Mouse (Mus musculus): ENCODE data around the gene Zcchc4. TPM values are rescaled to one million over a fixed set of nuclear protein-coding genes. Genes with fewer than 3 reads are reported as not detected.

The Zcchc4 gene
- 10 to 100 TPM; 25.3 to 66.0 (median 46.9) TPM for total RNA-seq (2018; cell fraction: chromatin; rRNA removed)
- 10 to 100 TPM in 3 of 26 experiments, 1 to 10 TPM in 23; 3.0 to 12.5 (median 7.2) TPM for total RNA-seq (2018; cell fraction: cytosol; rRNA removed)
- 10 to 100 TPM; 15.3 to 51.4 (median 30.8) TPM for total RNA-seq (2018; cell fraction: nucleus; rRNA removed)
- polyA plus RNA-seq (2018) = 6.8 to 8.1 TPM (median 7.3 TPM) in 3 replicates

- Histone ChIP-seq H3K36me3 (ENCODE audit: inconsistent target) (no peaks in the 10 kb centered on the region), H3K4me3 (ENCODE audit: inconsistent target) (no peak within 1 kb of the TSS), H3K27ac (no peak within 1 kb of the TSS), H3K79me2 (ENCODE audit: inconsistent target) (no peaks in the 10 kb centered on the region)
- 91% methylated on average over 8 of the region's 8 CpGs for WGBS (ENCODE audit: missing documents)
These were observed at the start of gene Zcchc4 for GRCm38 (mm10) chr5:52775237-52775636. TSS of gene Zcchc4 (plus strand) at chr5:52775409.

DNA sequence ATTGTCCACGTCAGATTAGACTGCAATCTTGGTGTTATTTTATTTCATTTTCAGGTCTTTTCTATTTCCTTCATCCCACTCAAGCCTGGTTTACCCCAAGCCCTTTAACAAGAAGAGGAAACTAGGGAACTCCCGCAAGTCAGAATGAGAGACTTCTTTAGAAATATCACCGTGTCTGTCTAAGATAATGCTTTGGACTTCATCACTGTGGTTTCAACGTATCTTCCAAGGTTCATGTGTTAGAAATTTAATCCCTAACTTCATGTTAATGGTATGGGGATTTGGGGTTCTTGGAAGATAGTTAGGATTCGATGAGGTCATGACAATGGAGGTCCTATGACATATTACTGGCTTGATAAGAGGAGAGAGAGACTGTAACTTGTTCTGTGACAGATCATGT is 47.5 kb upstream of the Zcchc4 start:
- Histone ChIP-seq H3K27ac (no peak overlapping the region), H3K79me2 (ENCODE audit: inconsistent target) (no peaks in the 10 kb centered on the region), H3K4me3 (ENCODE audit: inconsistent target) (no peak overlapping the region), H3K36me3 (ENCODE audit: inconsistent target) (no peaks in the 10 kb centered on the region)
- WGBS (ENCODE audit: missing documents) = 84% methylated on average over 5 of the region's 5 CpGs

- Histone ChIP-seq H3K4me3 (ENCODE audit: inconsistent target) (no peak overlapping the region), H3K27ac (no peak overlapping the region), H3K36me3 (ENCODE audit: inconsistent target) (no peaks in the 10 kb centered on the region), H3K79me2 (ENCODE audit: inconsistent target) (no peaks in the 10 kb centered on the region)
- 77% methylated on average over 4 of the region's 4 CpGs for WGBS (ENCODE audit: missing documents)
These were observed 42.4 kb upstream of the Zcchc4 start for GRCm38 (mm10) chr5:52732811-52733210.

GRCm38 (mm10) chr5:52736046-52736445 is 39.2 kb upstream of the Zcchc4 start:
- Histone ChIP-seq H3K79me2 (ENCODE audit: inconsistent target) (no peaks in the 10 kb centered on the region), H3K36me3 (ENCODE audit: inconsistent target) (no peaks in the 10 kb centered on the region), H3K4me3 (ENCODE audit: inconsistent target) (no peak overlapping the region), H3K27ac (no peak overlapping the region)
- 84% methylated on average over 3 of the region's 3 CpGs for WGBS (ENCODE audit: missing documents)

DNA sequence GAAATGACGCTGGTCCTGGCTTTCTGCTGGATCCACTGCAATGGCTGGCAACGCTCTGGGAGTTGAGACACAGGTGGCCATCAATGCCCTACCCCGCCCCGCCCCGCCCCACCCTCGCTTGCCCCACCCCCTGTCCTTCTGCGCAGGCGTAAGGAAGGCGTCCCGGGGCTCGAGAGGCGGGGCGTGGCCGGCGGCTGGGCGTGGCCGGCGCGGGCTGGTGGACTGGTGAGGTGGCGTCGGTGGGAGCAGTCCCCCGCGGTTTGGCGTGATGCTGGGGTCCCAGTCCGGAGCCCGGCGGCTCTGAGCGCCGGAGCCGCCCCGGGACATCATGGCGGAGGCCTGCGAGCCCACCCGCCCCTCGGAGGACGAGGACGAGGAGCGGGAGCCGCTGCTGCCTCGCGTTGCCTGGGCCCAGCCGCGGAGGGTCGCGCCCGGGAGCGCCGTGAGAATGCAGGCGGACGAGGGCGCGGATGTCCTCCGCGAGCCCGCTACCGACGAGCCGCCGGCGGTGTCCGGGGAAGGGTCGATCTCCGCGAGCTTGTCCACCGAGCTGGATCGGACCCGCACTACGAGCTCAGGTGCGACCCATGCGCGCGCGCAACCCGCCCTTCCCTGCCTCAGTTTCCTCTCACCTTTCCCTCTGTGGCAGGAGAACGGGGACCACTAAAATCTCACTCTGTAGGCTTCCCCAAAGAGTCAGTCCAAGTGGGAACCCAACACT is 33.7 kb upstream of the Zcchc4 start, which contains the start of gene Pi4k2b:
Gene Pi4k2b, plus strand, starts transcription at position 184 of the 721 bp plus-strand sequence.
- WGBS (ENCODE audit: missing documents) = under 1% methylated on average over 34 of the region's 75 CpGs
- peak within 1 kb of the TSS; percentile 83 for H3K4me3 ChIP-seq (ENCODE audit: inconsistent target)
- H3K36me3 ChIP-seq (ENCODE audit: inconsistent target) = no peaks in the 10 kb centered on the region
- H3K79me2 ChIP-seq (ENCODE audit: inconsistent target) = peaks cover 43% of the 10 kb centered on the region
- peak within 1 kb of the TSS; percentile 27; the same call in 1 of the 2 replicates for H3K27ac ChIP-seq

DNA sequence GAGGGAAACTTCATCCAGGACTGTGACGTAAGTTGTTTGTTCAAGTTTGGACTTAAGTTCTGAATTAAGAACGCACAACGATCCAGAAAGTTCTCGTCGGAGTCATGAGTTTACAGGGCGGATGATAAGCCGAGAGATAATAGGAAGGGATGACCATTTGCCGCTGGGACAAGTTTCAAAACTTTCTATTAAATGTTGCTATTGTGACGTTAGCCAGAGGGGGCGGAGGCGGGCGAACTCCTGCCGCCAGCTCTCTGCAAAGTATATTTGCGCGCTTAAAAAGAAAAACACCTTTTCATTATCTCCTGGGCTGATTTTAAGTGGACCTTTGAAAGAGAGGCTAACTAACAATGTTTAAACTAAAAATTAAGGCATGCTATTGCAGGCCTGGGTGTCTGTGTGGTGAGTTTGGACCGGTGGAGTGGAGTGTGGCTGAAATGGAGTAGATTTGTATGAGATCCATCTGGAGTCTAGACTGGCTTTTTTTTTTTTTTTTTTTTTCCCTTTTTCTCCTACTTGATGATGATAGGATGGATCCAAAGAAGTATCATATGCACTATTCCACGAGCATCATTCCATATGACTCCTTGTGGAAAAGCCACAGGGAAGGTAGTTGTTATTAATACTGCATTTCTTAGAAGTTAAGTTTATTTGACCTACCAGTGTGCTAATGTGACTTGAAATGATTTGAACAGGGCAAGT is 32.9 kb upstream of the Zcchc4 start:
- WGBS (ENCODE audit: missing documents) = under 1% methylated on average over 16 of the region's 17 CpGs
- Histone ChIP-seq H3K27ac (peak overlapping the region; percentile 27; the same call in 1 of the 2 replicates), H3K36me3 (ENCODE audit: inconsistent target) (no peaks in the 10 kb centered on the region), H3K4me3 (ENCODE audit: inconsistent target) (peak overlapping the region; percentile 83), H3K79me2 (ENCODE audit: inconsistent target) (peaks cover 48% of the 10 kb centered on the region)

DNA sequence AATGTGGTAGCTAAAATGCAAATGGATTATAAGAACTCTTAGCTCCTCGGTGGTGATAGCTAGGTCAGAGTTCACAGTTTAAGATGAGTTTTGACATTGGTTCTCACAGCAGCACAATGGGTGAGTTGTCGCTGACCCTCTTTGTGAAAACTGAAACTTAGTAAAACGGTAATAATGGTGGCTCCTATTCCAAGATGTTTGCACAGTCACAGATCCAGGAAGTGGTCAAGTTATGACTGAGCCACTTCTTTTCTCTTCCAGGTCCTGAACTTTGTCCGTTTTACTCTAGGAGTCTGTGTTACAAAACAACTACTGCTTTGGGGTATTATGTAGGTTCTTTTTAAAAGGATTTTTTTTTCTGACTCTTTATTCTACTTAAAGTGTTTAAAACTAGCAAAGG is 32.0 kb upstream of the Zcchc4 start:
- H3K4me3 ChIP-seq (ENCODE audit: inconsistent target) = peak overlapping the region; percentile 83
- peaks cover 58% of the 10 kb centered on the region for H3K79me2 ChIP-seq (ENCODE audit: inconsistent target)
- H3K36me3 ChIP-seq (ENCODE audit: inconsistent target) = no peaks in the 10 kb centered on the region
- 14% methylated on average over 4 of the region's 4 CpGs for WGBS (ENCODE audit: missing documents)
- H3K27ac ChIP-seq = peak overlapping the region; percentile 9; the same call in 1 of the 2 replicates

DNA sequence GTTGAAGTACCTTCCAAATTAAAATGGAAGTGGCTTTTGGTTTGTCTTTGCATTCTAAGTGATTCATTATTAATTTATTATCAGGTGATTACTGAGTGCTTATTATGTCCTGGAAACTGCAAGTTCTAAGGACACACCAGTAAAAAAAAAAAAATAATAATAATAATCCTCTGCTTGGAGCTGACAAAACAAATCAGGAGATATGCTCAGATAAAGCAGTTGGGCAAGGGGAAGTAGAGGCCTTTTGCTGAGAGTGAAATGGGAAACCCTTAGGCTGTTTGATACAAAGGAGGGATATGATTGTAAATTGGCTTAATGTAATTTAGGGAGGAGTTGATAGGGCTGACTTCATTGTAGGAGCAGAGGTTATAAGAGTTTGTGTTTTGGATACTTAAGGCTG is 28.3 kb upstream of the Zcchc4 start:
- H3K4me3 ChIP-seq (ENCODE audit: inconsistent target) = no peak overlapping the region
- H3K79me2 ChIP-seq (ENCODE audit: inconsistent target) = peaks cover 77% of the 10 kb centered on the region
- no peak overlapping the region for H3K27ac ChIP-seq
- no peaks in the 10 kb centered on the region for H3K36me3 ChIP-seq (ENCODE audit: inconsistent target)

- no peaks in the 10 kb centered on the region; the same call in 1 of the 2 replicates for H3K36me3 ChIP-seq (ENCODE audit: inconsistent target)
- H3K27ac ChIP-seq = no peak overlapping the region
- peaks cover 62% of the 10 kb centered on the region for H3K79me2 ChIP-seq (ENCODE audit: inconsistent target)
- WGBS (ENCODE audit: missing documents) = 94% methylated on average over 5 of the region's 5 CpGs
- no peak overlapping the region for H3K4me3 ChIP-seq (ENCODE audit: inconsistent target)
These were observed 26.5 kb upstream of the Zcchc4 start for GRCm38 (mm10) chr5:52748732-52749131.

DNA sequence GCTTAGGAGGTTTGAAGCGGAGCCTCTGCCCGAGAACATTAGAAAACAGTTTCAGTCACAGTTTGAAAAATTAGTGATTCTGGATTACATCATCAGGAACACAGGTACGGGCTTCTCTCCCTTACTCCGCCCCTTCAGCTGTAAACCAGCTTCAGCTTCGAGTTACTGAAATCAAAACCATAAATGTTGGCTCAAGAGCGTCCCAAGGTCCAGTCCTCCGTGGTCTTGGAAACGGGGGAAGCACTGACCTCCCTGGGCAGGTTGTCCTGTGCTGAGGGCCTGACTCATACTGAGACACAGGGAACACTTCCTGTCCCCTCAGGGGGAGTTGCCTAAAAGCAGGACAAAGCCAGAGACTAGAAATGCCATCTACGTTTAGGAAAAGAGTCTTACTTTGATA is 22.1 kb upstream of the Zcchc4 start:
- Histone ChIP-seq H3K79me2 (ENCODE audit: inconsistent target) (peaks cover 20% of the 10 kb centered on the region; the same call in 1 of the 2 replicates), H3K4me3 (ENCODE audit: inconsistent target) (no peak overlapping the region), H3K36me3 (ENCODE audit: inconsistent target) (no peaks in the 10 kb centered on the region; the same call in 1 of the 2 replicates), H3K27ac (no peak overlapping the region)
- WGBS (ENCODE audit: missing documents) = 91% methylated on average over 9 of the region's 9 CpGs

GRCm38 (mm10) chr5:52754196-52754595 is 21.0 kb upstream of the Zcchc4 start:
- H3K36me3 ChIP-seq (ENCODE audit: inconsistent target) = no peaks in the 10 kb centered on the region; the same call in 1 of the 2 replicates
- H3K27ac ChIP-seq = no peak overlapping the region
- peaks cover 9% of the 10 kb centered on the region; the same call in 1 of the 2 replicates for H3K79me2 ChIP-seq (ENCODE audit: inconsistent target)
- H3K4me3 ChIP-seq (ENCODE audit: inconsistent target) = no peak overlapping the region

DNA sequence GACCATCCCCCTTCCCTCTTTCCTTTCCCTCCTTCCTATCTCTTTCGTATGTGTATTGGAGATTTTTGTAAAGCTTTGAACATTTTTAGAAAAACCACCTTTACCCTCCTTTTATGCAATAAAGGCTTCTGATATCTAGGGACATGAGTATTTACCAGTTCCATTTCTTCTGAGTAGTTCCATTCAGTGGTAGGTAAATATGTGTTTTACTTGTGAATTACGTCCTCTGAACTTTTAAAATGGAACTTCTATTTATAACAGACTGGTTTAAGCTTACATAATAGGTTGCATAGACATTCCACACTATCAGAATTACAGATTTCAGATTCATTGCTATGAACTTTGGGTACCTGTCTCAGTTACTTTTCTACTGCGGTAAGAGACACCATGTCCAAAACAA is 19.9 kb upstream of the Zcchc4 start:
- Histone ChIP-seq H3K4me3 (ENCODE audit: inconsistent target) (no peak overlapping the region), H3K36me3 (ENCODE audit: inconsistent target) (no peaks in the 10 kb centered on the region; the same call in 1 of the 2 replicates), H3K27ac (no peak overlapping the region), H3K79me2 (ENCODE audit: inconsistent target) (no peaks in the 10 kb centered on the region; the same call in 1 of the 2 replicates)
- WGBS (ENCODE audit: missing documents) = 95% methylated on average over 2 of the region's 3 CpGs

- H3K79me2 ChIP-seq (ENCODE audit: inconsistent target) = no peaks in the 10 kb centered on the region
- WGBS (ENCODE audit: missing documents) = 84% methylated on average over 6 of the region's 6 CpGs
- H3K27ac ChIP-seq = no peak overlapping the region
- H3K36me3 ChIP-seq (ENCODE audit: inconsistent target) = peaks cover 1% of the 10 kb centered on the region; the same call in 1 of the 2 replicates
- no peak overlapping the region for H3K4me3 ChIP-seq (ENCODE audit: inconsistent target)
These were observed 19.2 kb upstream of the Zcchc4 start for GRCm38 (mm10) chr5:52755989-52756388.

DNA sequence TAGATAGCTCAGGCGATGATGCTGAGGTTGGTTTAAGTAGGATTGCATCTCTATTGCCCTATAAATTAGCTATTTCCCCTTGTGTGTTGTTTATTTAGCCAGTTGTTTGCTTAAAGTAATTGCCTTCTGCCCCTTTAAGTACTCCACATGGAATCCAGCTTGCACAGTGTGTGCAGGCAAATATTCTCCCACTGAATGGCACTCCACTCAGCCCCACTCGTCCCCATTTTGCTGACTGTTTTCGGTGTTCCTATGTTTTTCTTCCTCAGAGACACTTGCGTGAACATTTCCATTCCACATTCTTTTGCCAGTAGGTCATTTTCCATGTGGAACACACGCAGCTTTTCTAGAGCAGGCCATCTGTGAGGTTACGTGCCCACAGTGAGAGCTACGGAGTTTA is 12.6 kb upstream of the Zcchc4 start:
- WGBS (ENCODE audit: missing documents) = 93% methylated on average over 7 of the region's 7 CpGs
- Histone ChIP-seq H3K36me3 (ENCODE audit: inconsistent target) (peaks cover 10% of the 10 kb centered on the region; the same call in 1 of the 2 replicates), H3K4me3 (ENCODE audit: inconsistent target) (no peak overlapping the region), H3K79me2 (ENCODE audit: inconsistent target) (no peaks in the 10 kb centered on the region), H3K27ac (no peak overlapping the region)

DNA sequence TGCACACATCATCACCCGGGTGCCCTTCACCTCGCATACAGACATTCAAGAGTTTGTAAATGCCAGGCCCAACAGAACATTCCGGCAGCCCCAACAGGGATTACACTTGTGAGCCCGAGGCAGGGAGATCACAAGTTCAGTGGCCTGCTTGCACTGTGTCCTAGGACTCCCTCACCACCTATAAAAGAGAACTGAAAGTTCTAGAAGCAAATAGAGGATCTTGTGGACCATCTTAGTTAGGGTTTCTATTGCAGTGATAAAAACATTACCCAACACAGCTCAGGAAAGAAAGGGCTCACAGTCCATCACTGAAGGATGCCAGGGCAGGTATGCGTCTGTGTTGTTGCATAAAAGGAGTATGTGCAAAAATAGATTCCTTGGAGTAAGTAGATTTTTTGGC is 942 bp upstream of the Zcchc4 start:
- 80% methylated on average over 5 of the region's 5 CpGs for WGBS (ENCODE audit: missing documents)
- no peak overlapping the region for H3K27ac ChIP-seq

More for the DNA sequence above, 942 bp upstream of the Zcchc4 start:
- Histone ChIP-seq H3K4me3 (ENCODE audit: inconsistent target) (no peak overlapping the region), H3K36me3 (ENCODE audit: inconsistent target) (no peaks in the 10 kb centered on the region), H3K79me2 (ENCODE audit: inconsistent target) (no peaks in the 10 kb centered on the region)
